Mouse (Mus musculus): ENCODE measurements around the gene Ctcf.

The Ctcf gene

DNA sequence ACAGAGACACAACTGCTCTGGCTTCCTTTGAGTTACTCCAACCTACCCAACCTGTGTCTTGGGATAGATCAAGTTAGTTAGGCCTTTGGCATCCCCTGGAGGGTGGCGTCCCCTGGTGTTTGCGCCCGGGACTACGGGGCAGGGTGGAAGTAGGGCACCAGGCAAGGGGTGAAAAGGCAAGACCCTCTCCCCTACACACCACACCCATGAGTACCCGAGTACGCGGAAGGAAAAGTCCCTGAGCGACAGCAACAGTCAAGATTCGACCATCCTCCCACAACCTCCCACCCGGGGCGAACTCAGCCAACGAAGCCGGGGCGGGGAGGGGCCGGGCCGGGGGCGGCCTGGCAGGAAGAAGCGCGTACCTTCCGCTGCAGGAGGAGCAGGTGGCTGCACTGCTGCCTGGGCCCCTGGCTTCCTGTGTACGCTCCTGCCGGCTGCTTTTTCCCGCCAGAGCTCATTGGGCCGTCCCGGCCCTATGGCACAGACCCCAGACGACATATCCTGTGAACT lies 49.5 kb downstream of the Ctcf start, which contains the start of gene Carmil2:
Carmil2 (plus strand) TSS at position 479 of the 513 bp plus-strand sequence.
- no peak for TF ChIP-seq GATA4 (IDR thresholded peaks at IDR 0.05; ENCODE audit: insufficient replicate concordance, low read length)

DNA sequence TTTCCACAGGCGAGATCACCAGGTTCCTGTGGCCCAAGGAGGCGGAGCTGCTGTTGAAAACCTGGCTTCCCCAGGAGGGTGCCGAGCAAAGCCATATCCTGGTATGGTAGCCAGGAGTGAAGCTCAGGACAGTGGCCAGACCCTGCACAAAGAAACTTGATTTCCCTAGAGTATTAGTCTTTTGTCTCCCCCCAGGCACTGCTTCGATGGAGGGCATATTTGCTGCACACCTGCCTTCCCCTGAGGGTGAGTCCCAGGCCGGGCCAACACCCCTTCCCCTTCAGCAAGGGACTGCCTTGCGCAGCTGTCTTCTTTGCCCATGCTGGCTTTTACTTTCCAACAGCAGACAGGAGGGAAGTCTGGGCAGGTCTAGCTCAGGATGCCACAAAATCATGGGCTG lies 50.2 kb downstream of the Ctcf start:
- no peak for TF ChIP-seq GATA4 (IDR thresholded peaks at IDR 0.05; ENCODE audit: insufficient replicate concordance, low read length)

DNA sequence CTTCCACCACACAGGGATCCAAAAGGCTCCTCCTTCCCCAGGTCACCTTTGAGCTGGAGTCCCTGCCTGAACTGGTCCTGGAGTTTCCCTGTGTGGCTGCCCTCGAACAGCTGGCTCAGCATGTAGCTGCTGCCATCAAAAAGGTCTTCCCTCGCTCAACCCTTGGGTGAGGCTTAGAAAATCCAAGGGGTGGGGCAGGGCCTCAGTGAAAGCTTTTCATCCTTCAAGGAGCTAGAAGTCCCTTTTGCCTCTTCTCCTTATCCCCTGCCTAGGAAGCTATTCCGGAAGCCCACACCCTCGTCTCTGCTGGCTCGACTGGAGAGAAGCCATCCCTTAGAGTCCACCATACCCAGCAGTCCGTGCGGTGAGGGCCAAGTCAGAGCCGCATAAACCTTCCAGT lies 51.1 kb downstream of the Ctcf start:
- no peak for TF ChIP-seq GATA4 (IDR thresholded peaks at IDR 0.05; ENCODE audit: insufficient replicate concordance, low read length)

DNA sequence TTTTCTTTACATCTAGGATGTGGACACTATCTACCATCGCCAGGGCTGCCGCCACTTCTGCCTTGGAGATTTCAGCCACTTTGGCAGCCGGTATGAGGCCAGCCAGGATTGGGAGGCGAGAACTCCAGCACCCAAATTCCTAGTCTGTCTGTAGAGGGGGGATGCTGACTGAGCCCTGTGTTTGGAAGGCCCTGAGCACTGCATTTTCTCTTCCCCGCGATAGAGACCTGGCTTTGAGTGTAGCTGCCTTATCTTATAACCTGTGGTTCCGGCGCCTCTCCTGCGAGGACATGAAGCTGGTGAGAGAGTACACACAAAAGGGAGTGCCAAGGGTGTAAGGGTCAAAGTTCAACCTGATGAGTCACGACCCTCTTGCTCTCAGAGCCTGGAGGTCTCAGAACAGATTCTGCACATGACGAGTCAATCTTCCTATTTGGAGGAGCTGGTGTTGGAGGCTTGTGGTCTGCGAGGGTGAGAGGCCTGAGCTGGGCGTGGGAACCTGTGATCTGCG lies 51.9 kb downstream of the Ctcf start:
- no peak for TF ChIP-seq GATA4 (IDR thresholded peaks at IDR 0.05; ENCODE audit: insufficient replicate concordance, low read length)

DNA sequence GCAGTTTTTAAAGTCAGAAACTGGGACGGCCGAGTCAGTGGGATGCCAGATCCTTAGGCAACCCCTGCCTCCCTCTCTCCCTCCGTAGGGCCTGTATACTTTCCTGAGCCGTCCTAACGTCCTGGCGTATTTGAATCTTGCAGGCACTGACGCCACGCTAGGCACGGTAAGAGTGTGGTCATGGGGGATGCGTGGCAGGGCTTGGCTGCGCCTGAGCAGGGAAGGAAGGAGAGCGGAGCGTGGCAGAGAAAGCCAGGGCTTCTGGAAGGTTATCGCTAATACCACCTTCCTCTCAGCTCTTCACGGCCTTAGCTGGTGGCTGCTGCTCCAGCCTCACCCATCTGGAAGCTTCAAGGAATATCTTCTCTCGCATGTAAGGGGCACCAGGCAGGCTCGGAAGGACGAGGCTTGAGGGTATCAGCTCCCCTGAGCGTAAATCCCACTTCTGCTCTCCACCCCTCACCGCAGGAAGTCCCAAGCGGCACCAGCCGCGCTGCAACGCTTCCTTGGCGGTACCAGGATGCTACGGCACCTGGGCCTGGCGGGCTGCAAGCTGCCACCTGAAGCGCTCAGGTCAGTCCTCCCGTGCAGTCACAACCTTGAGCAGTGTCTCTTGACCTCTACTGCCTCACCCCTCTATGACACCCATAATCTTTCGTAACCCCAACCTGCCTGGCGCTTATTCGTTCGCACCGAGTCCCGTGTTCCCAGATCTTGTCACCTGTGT lies 53.1 kb downstream of the Ctcf start:
- TF ChIP-seq GATA4 (IDR thresholded peaks at IDR 0.05; ENCODE audit: insufficient replicate concordance, low read length), result no peak

DNA sequence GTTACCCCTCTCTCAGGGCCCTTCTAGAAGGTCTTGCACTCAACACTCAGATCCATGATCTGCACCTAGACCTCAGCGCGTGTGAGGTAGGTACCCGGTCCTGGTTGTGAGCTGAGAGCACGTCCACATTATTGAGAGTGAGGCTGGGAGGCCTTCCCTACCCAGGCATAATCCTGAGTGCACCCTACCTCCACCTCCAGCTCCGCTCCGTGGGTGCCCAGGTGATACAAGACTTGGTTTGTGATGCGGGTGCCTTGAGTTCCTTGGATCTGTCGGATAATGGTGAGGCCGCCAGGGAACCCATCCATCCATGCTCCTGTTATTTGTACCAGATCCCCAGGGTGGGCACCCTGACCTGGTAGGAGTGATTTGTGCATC lies 53.6 kb downstream of the Ctcf start:
- TF ChIP-seq GATA4 (IDR thresholded peaks at IDR 0.05; ENCODE audit: insufficient replicate concordance, low read length), result no peak

DNA sequence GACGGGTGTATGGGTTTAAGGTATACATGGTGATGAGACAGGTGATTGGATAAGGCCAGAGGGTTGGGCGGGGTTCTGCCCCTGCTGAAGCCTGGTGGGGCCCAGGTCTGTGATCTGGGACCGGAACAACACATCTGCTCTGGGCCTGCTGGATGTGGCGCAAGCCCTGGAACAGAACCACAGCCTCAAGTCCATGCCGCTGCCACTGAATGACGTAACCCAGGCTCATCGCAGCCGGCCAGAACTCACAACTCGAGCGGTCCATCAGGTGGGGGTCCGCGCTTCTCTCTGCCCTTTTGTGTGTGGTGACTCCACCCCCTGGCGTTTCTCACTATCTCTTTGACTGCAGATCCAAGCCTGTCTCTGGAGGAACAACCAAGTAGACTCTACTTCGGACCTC lies 54.6 kb downstream of the Ctcf start:
- TF ChIP-seq GATA4 (IDR thresholded peaks at IDR 0.05; ENCODE audit: insufficient replicate concordance, low read length), result no peak

DNA sequence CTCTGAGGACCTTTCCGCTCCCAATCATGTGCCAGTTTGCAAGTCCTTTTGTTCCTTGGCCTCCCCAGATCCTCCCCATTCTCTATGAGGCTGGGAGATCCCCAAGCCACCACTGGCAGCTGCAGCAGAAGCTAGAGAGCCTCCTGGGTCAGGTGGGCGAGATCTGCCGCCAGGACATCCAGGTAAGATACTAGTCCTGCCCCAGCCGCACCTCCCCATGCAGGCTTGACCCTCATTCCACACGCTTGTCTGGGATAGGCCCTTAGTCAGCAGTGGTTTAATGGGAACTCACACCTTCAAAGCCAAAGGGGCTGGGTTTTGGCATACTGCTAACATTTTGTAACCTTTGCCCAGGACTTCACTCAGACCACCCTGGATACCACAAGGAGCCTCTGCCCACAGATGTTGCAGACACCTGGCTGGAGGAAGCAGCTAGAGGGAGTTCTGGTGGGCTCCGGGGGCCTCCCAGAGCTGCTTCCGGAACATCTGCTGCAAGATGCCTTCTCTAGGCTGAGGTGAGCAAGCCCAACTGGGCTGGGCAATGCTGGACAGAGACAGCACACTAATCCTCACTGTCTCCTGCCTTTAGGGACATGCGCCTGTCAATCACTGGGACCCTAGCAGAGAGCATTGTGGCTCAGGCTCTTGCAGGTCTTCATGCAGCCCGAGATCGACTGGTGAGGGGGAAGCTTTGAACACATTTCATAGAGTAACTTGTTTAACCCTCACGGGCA lies 56.2 kb downstream of the Ctcf start:
- no peak for TF ChIP-seq GATA4 (IDR thresholded peaks at IDR 0.05; ENCODE audit: insufficient replicate concordance, low read length)

DNA sequence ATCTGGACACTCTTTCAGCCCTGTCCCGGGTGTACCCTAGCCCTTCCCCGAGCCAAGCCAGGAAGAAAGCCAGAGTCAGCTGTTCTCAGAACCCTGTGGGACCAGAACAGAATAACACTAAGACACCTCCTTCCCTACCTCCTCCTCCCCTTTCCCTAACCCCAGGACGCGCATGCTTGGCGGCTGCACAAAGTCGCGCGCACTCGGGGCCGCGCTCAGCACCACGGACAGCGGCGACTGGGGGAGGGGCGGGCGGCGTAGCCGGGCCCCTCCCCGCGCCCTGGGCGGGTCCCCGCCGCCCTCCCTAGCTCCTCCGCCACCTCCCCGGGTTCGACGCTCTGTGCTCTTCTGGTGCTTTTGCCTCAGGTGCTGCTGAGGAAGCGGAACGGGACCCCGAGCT lies 57.3 kb downstream of the Ctcf start:
- no peak for TF ChIP-seq GATA4 (IDR thresholded peaks at IDR 0.05; ENCODE audit: insufficient replicate concordance, low read length)

DNA sequence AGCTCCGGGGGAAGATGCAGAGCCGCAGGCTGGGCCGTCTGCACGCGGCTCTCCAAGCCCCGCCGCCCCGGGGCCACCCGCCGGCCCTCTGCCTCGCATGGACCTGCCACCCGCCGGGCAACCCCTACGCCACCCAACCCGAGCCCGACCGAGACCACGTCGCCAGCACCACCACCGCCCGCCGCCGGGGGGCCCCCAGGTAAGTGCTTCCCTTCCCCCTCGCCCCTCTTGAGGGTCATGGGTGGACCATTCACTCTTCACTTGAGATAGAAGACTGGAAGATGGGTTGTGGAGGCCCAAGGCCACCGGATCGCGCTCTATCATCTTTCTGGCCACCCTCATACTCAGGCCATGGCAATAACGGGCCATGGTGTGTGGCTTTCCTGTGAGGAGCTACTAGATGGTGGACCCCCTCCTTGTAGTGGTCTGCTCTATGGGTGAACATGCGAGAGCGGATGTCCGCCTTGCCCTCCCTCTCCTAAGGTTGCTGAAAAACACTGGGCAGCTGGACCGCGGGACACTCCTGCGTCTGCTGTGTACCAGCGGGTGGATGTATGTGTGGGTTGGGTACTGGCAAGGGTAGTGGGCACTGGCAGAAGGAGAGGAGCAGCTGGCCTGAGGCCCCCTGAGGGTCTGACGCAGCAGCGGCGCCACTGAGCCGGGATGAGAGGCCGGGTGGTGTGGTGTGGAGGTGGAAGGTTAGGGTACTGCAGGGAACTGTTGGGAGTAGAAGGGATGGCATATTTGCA lies 57.9 kb downstream of the Ctcf start:
- TF ChIP-seq GATA4 (IDR thresholded peaks at IDR 0.05; ENCODE audit: insufficient replicate concordance, low read length), result no peak

DNA sequence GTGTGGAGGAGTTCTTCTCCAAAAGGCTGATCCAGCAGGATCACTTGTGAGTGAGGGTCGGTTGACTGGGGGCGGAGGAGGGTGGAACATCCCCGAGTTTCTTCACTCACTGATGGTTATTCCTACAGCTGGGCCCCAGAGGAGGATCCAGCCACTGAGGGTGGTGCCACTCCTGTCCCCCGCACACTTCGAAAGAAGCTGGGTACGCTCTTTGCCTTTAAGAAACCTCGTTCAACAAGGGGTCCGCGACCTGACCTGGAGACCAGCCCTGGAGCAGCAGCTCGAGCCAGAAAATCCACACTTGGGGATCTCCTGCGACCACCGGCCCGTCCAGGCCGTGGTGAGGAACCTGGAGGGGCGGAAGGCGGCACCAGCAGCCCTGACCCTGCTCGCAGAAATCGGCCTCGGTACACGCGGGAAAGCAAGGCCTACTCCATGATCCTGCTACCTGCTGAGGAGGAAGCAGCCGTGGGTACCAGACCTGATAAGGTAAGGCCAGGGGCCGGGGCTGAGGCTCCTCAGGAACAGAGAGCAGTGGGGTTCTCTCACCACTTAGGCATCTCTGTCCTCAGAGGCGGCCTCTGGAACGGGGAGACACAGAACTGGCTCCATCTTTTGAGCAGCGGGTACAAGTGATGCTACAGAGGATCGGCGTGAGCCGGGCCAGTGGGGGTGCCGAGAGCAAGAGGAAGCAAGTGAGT lies 58.9 kb downstream of the Ctcf start:
- TF ChIP-seq GATA4 (IDR thresholded peaks at IDR 0.05; ENCODE audit: insufficient replicate concordance, low read length), result no peak

DNA sequence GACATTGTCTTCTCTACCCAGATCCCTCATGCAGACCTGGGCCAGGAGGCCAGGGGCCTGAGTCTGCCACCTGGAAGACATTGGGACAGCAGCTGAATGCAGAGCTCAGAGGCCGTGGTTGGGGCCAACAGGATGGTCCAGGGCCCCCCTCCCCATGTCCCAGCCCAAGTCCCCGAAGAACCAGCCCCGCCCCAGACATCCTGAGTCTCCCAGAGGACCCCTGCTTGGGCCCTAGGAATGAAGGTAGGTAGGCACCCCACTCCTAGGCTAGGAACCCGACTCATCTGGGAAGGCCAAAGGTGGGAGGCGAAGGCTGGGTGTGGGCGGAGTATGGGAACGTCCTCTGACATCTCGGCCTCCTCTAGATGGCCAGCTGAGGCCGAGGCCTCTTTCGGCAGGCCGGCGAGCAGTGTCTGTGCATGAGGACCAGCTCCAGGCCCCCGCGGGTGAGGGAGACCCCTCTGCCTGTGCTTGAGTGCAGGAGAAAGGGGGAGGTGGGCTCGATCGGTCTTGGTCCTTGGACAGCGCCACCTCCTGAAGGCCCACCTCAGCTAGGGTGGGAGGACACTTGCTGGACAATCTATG lies 60.9 kb downstream of the Ctcf start:
- TF ChIP-seq GATA4 (IDR thresholded peaks at IDR 0.05; ENCODE audit: insufficient replicate concordance, low read length), result no peak

DNA sequence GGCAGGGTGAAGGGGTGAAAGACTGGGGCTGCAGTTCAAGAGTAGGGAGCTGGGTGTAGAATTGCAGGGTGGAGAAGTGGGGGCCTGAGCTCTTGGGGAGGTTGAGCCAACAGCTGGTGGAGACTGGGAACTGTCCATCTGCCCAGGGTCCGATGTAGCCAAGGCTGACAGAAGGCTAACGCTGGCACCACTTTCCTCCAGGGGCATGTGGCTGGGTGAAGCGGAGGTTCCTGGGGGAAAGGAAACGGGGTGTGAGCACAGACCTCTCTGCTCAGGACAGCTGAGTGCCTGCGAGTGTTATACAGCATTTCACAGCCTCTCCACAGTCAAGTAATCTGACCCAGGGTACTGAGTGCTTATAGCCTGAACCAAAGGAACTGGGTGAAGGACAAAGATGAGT lies 62.4 kb downstream of the Ctcf start:
- TF ChIP-seq GATA4 (IDR thresholded peaks at IDR 0.05; ENCODE audit: insufficient replicate concordance, low read length), result no peak

DNA sequence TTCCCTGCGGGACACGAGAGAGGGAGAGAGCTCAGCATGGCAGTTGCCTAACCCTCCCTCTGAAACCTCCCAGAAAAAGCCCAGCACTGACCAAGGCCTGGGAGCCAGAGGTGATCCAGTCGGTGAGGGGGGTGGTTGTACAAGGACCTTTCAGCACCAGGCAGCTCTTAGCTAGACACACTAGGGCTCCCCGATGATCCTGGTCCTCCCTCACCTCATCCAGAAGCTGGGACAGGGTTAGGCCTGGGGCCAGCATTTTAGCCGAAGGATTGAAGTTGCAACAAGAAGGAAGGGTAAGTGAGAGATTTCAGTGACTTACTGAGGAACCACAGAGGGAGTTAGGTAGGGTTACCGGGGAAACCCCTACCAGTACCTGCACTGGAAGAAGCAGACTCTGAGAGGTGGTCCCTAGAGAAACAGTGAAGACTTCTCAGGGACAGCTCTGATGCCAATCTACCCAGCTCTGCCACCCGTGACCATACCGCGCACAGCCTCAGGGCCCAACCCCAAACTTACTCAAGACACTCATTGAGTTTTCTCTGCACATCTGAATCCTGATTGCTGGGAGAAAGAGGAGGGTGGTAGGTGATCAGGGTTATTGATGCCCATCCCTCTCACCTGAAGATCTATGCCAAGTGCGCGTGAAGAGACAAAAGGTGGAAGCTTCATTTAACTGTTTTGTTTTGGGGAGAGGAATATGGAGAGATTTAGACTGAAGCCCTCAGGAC lies 63.3 kb downstream of the Ctcf start:
- no peak for TF ChIP-seq GATA4 (IDR thresholded peaks at IDR 0.05; ENCODE audit: insufficient replicate concordance, low read length)
